Mouse (Mus musculus) intestine, embryonic 15.5 days (tissue): ENCODE measurements at regions not wholly inside any gene's neighbourhood (a gene's known extent, or its start where the extent isn't known, plus 50 kb on each side); places are given as distances from the start of the nearest gene placed in this dataset.
"Not testable (repeated sequence)": the region's sequence is repeated elsewhere in the genome, so short reads cannot be mapped to it uniquely, and the experiment has no call there.

Source experiments
- ATAC-seq: fragments of 200-750 bp; cut with Nextera tagmentation; 2 replicates; pipeline ENCODE4 v1.8.0; 2017; ENCODE audit warnings: moderate TSS enrichment, moderate library complexity
- H3K27ac ChIP-seq: fragments of 300-500 bp; sonication (generic); 2 replicates; pipeline ENCODE4 v1.5.1; 2015; ENCODE audit warnings: mild to moderate bottlenecking, inconsistent platforms
- H3K27me3 ChIP-seq: fragments of 300-500 bp; sonication (generic); replicated peaks from 2 replicates; pipeline ENCODE4 v1.6.1; 2015; ENCODE audit warnings: inconsistent platforms
- H3K36me3 ChIP-seq: fragments of 300-500 bp; sonication (generic); 2 replicates; pipeline ENCODE4 v1.6.1; 2015; ENCODE audit warnings: inconsistent platforms
- H3K4me1 ChIP-seq: fragments of 300-500 bp; sonication (generic); replicated peaks from 2 replicates; pipeline ENCODE4 v1.6.1; 2015; ENCODE audit warnings: inconsistent platforms
- H3K4me2 ChIP-seq: fragments of 300-500 bp; sonication (generic); replicated peaks from 2 replicates; pipeline ENCODE4 v1.6.1; 2015; ENCODE audit warnings: mild to moderate bottlenecking, inconsistent platforms
- H3K4me3 ChIP-seq: fragments of 300-500 bp; sonication (generic); replicated peaks from 2 replicates; pipeline ENCODE4 v1.5.1; 2015; ENCODE audit warnings: inconsistent platforms
- H3K9ac ChIP-seq: fragments of 300-500 bp; sonication (generic); 2 replicates; pipeline ENCODE4 v1.6.1; 2015; ENCODE audit warnings: inconsistent platforms
- H3K9me3 ChIP-seq: fragments of 300-500 bp; sonication (generic); 2 replicates; pipeline ENCODE4 v1.6.1; 2016; ENCODE audit warnings: inconsistent platforms
- WGBS: fragments of 180-500 bp; shearing (Covaris S2); methylation state at CpG from one replicate; pipeline ENCODE4 v1.1.7; 2015; 5-methylcytosine and 5-hydroxymethylcytosine counted together

GRCm38 (mm10) chr17:27294208-27294604, 89.9 kb upstream of the Lemd2 start:
- Histone ChIP-seq H3K9ac (no peak overlapping the region), H3K27ac (no peak overlapping the region), H3K4me3 (no peak overlapping the region), H3K27me3 (no peaks in the 10 kb centered on the region), H3K9me3 (0 out of 2 replicates have a peak, but pooled peaks cover 8% of the 10 kb centered on the region), H3K4me2 (no peak overlapping the region), H3K4me1 (no peaks in the 10 kb centered on the region), H3K36me3 (no peaks in the 10 kb centered on the region)
- 33% methylated on average over 5 of the region's 5 CpGs for WGBS
- ATAC-seq = no peak

GRCm38 (mm10) chr17:27293586-27294207, 89.4 kb upstream of the Lemd2 start:
- no peaks in the 10 kb centered on the region for H3K4me1 ChIP-seq
- 0 out of 2 replicates have a peak, but pooled peaks cover 8% of the 10 kb centered on the region for H3K9me3 ChIP-seq
- 78% methylated on average over 14 of the region's 14 CpGs for WGBS
- H3K9ac ChIP-seq = no peak overlapping the region
- no peaks in the 10 kb centered on the region for H3K27me3 ChIP-seq
- ATAC-seq = no peak
- no peaks in the 10 kb centered on the region for H3K36me3 ChIP-seq
- H3K4me3 ChIP-seq = no peak overlapping the region
- no peak overlapping the region for H3K4me2 ChIP-seq
- no peak overlapping the region for H3K27ac ChIP-seq

- H3K9me3 ChIP-seq = 0 out of 2 replicates have a peak, but pooled peaks cover 8% of the 10 kb centered on the region
- no peak overlapping the region for H3K4me3 ChIP-seq
- H3K9ac ChIP-seq = no peak overlapping the region
- no peak overlapping the region for H3K27ac ChIP-seq
- no peaks in the 10 kb centered on the region for H3K4me1 ChIP-seq
- 85% methylated on average over 10 of the region's 10 CpGs for WGBS
- no peaks in the 10 kb centered on the region for H3K36me3 ChIP-seq
- H3K4me2 ChIP-seq = no peak overlapping the region
- H3K27me3 ChIP-seq = no peaks in the 10 kb centered on the region
- no peak for ATAC-seq
These were observed 87.4 kb upstream of the Lemd2 start for GRCm38 (mm10) chr17:27291673-27292072.

GRCm38 (mm10) chr17:27291176-27291575, 86.9 kb upstream of the Lemd2 start:
- 95% methylated on average over 14 of the region's 14 CpGs for WGBS
- 0 out of 2 replicates have a peak, but pooled peaks cover 4% of the 10 kb centered on the region for H3K9me3 ChIP-seq
- no peaks in the 10 kb centered on the region for H3K36me3 ChIP-seq
- H3K4me1 ChIP-seq = no peaks in the 10 kb centered on the region
- H3K4me2 ChIP-seq = no peak overlapping the region
- H3K27me3 ChIP-seq = no peaks in the 10 kb centered on the region
- ATAC-seq = no peak
- no peak overlapping the region for H3K9ac ChIP-seq
- H3K27ac ChIP-seq = no peak overlapping the region
- no peak overlapping the region for H3K4me3 ChIP-seq

GRCm38 (mm10) chr17:27290311-27290710, 86.0 kb upstream of the Lemd2 start:
- Histone ChIP-seq H3K27me3 (no peaks in the 10 kb centered on the region), H3K36me3 (no peaks in the 10 kb centered on the region), H3K4me3 (no peak overlapping the region), H3K27ac (no peak overlapping the region), H3K9ac (no peak overlapping the region), H3K4me2 (no peak overlapping the region), H3K9me3 (0 out of 2 replicates have a peak, but pooled peaks cover 4% of the 10 kb centered on the region), H3K4me1 (no peaks in the 10 kb centered on the region)
- no peak for ATAC-seq
- WGBS = 95% methylated on average over 16 of the region's 16 CpGs

- not testable (repeated sequence) for H3K27ac ChIP-seq, H3K4me1 ChIP-seq, H3K9ac ChIP-seq, ATAC-seq, H3K9me3 ChIP-seq, H3K36me3 ChIP-seq, H3K4me3 ChIP-seq, H3K4me2 ChIP-seq, H3K27me3 ChIP-seq
- 96% methylated on average over 14 of the region's 15 CpGs for WGBS
These were observed 85.5 kb upstream of the Lemd2 start for GRCm38 (mm10) chr17:27289804-27290203.

GRCm38 (mm10) chr17:27287986-27288385, 83.7 kb upstream of the Lemd2 start:
- H3K9me3 ChIP-seq, H3K36me3 ChIP-seq, ATAC-seq, H3K4me1 ChIP-seq, H3K4me2 ChIP-seq, H3K9ac ChIP-seq, H3K4me3 ChIP-seq, H3K27me3 ChIP-seq, H3K27ac ChIP-seq: not testable (repeated sequence)
- 98% methylated on average over 10 of the region's 10 CpGs for WGBS

GRCm38 (mm10) chr17:27281241-27281640, 77.0 kb upstream of the Lemd2 start:
- H3K27me3 ChIP-seq = no peaks in the 10 kb centered on the region
- 76% methylated on average over 9 of the region's 9 CpGs for WGBS
- H3K36me3 ChIP-seq = no peaks in the 10 kb centered on the region
- no peak overlapping the region for H3K4me2 ChIP-seq
- H3K4me3 ChIP-seq = no peak overlapping the region
- ATAC-seq = no peak
- H3K9ac ChIP-seq = no peak overlapping the region
- no peaks in the 10 kb centered on the region; the same call in 1 of the 2 replicates for H3K9me3 ChIP-seq
- H3K27ac ChIP-seq = no peak overlapping the region
- H3K4me1 ChIP-seq = no peaks in the 10 kb centered on the region

GRCm38 (mm10) chr17:27279491-27280288, 75.4 kb upstream of the Lemd2 start:
- H3K4me2 ChIP-seq = not testable (repeated sequence)
- 95% methylated on average over 17 of the region's 17 CpGs for WGBS

GRCm38 (mm10) chr17:27277786-27278185, 73.5 kb upstream of the Lemd2 start:
- H3K4me3 ChIP-seq, H3K9ac ChIP-seq, ATAC-seq, H3K36me3 ChIP-seq, H3K9me3 ChIP-seq, H3K27ac ChIP-seq, H3K4me2 ChIP-seq, H3K27me3 ChIP-seq, H3K4me1 ChIP-seq: not testable (repeated sequence)
- WGBS = 97% methylated on average over 12 of the region's 12 CpGs

More at GRCm38 (mm10) chr17:27279491-27280288, 75.4 kb upstream of the Lemd2 start:
- not testable (repeated sequence) for H3K36me3 ChIP-seq, H3K9ac ChIP-seq, ATAC-seq, H3K4me1 ChIP-seq, H3K27ac ChIP-seq, H3K9me3 ChIP-seq, H3K4me3 ChIP-seq, H3K27me3 ChIP-seq

GRCm38 (mm10) chr17:27271756-27272155, 67.5 kb upstream of the Lemd2 start:
- WGBS = 90% methylated on average over 12 of the region's 12 CpGs
- not testable (repeated sequence) for H3K9ac ChIP-seq, H3K4me2 ChIP-seq, ATAC-seq, H3K4me1 ChIP-seq, H3K36me3 ChIP-seq, H3K27me3 ChIP-seq, H3K27ac ChIP-seq, H3K9me3 ChIP-seq, H3K4me3 ChIP-seq

- not testable (repeated sequence) for H3K4me3 ChIP-seq, H3K27ac ChIP-seq, H3K4me2 ChIP-seq, H3K27me3 ChIP-seq, H3K4me1 ChIP-seq, H3K9ac ChIP-seq, H3K36me3 ChIP-seq, H3K9me3 ChIP-seq, ATAC-seq
- WGBS = 93% methylated on average over 8 of the region's 8 CpGs
These were observed 66.5 kb upstream of the Lemd2 start for GRCm38 (mm10) chr17:27270776-27271175.

- not testable (repeated sequence) for H3K36me3 ChIP-seq, H3K9me3 ChIP-seq, H3K9ac ChIP-seq, H3K4me3 ChIP-seq, H3K4me2 ChIP-seq, H3K27me3 ChIP-seq, ATAC-seq, H3K27ac ChIP-seq, H3K4me1 ChIP-seq
- 95% methylated on average over 7 of the region's 9 CpGs for WGBS
These were observed 60.3 kb upstream of the Lemd2 start for GRCm38 (mm10) chr17:27264607-27265006.
